Mouse (Mus musculus): ENCODE data around the gene 4430402I18Rik. TPM values are rescaled to one million over a fixed set of nuclear protein-coding genes. Genes with fewer than 3 reads are reported as not detected.

The 4430402I18Rik gene
- polyA plus RNA-seq, 1 experiment from 2014 or later = 0.35 TPM

Other genes starting within 250 kb of the 4430402I18Rik start
- 0.79 and 0.98 TPM in 2 replicates for gene Slc1a1, start 132.8 kb downstream of the 4430402I18Rik start, polyA plus RNA-seq (2014; fragmentation: Nextera tagmentation; extraction: Ambion mirVana)
- 8.4 and 9.2 TPM in 2 replicates for gene Plpp6, start 3.8 kb downstream of the 4430402I18Rik start, polyA plus RNA-seq (2014; fragmentation: Nextera tagmentation; extraction: Ambion mirVana)
- gene Cdc37l1, start 22.6 kb upstream of the 4430402I18Rik start, polyA plus RNA-seq (2014; fragmentation: Nextera tagmentation; extraction: Ambion mirVana) = 39.8 and 40.9 TPM in 2 replicates
- 89.7 and 94.5 TPM in 2 replicates for gene Ak3, start 80.2 kb upstream of the 4430402I18Rik start, polyA plus RNA-seq (2014; fragmentation: Nextera tagmentation; extraction: Ambion mirVana)
- gene Rcl1, start 133.6 kb upstream of the 4430402I18Rik start, polyA plus RNA-seq (2014; fragmentation: Nextera tagmentation; extraction: Ambion mirVana) = 71.5 and 73.3 TPM in 2 replicates

Measured in embryonic facial prominence, embryonic 11.5 days (tissue).